Comparison of ENCODE assay signal across 8 mouse cellular contexts in the genomic region with DNA sequence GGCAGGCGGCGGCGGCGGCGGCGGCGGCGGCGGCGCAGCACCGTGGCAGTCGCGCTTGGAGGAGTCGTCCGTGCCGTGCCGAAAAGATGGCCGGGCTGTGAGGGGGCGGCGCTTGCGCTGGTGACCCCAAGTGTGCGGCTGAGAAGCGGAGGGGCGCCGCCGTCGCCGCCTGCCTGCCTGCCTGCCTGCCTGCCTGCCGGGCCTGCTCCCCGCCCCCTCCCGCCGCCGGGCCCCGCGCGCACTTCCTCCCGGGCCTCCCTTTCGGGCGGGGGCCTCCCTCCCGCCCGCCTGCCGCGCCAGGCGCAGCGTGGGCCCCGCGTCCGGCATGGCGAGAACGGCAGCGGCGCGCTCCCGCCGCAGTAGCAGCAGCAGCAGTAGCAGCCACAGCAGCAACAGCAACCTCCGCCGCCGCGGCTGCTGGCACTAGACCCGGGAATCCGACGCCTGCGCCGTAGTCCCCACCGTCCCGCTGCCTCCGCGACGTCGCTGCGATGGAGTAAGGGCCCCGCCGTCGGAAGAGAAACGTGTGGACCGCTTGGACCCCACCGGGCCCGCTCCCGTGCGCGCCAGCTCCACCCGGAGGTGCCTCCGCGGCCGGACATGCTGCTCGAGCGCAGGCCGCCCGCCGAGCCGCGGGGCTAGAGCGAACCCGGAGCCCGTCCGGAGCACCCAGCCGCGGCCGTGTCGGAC. TPM values are rescaled to one million over a fixed set of nuclear protein-coding genes. Genes with fewer than 3 reads are reported as not detected.
A peak's percentile ranks its signal among the peaks of the same experiment; 100 is the strongest.
DNase-seq lines count a peak whose midpoint lies in the region; ATAC-seq lines count a peak whose summit lies in the region.

No protein-coding gene starts in this region.

- 0 out of 2 replicates have a peak, but pooled peaks cover 2% of the 10 kb centered on the region for H3K9me3 ChIP-seq in intestine, embryonic 14.5 days (ENCODE audit: control insufficient read depth, low read length)
- H3K9me3 ChIP-seq in midbrain, embryonic 10.5 days (replicated peaks), result no peaks in the 10 kb centered on the region

- H3K4me1 ChIP-seq in intestine, embryonic 14.5 days (replicated peaks; ENCODE audit: control insufficient read depth, insufficient read depth, low read length), result peaks cover 25% of the 10 kb centered on the region
- H3K4me1 ChIP-seq in midbrain, embryonic 10.5 days, result peaks cover 43% of the 10 kb centered on the region

- peak overlapping the region; percentile 62 for H3K4me2 ChIP-seq in intestine, embryonic 14.5 days (ENCODE audit: low read length)

- whole genome bisulfite sequencing in intestine, embryonic 14.5 days, result under 1% methylated on average over 94 of the region's 100 CpGs
- WGBS in midbrain, embryonic 10.5 days, result under 1% methylated on average over 80 of the region's 100 CpGs

- H3K27ac ChIP-seq in intestine, embryonic 14.5 days (ENCODE audit: low read depth), result peak overlapping the region; percentile 99
- H3K27ac ChIP-seq in midbrain, embryonic 10.5 days (replicated peaks), result peak overlapping the region; percentile 97

- peak overlapping the region; percentile 99 for H3K4me3 ChIP-seq in intestine, embryonic 14.5 days (ENCODE audit: low read depth, low read length)
- peak overlapping the region; percentile 75 for H3K4me3 ChIP-seq in midbrain, embryonic 10.5 days

- peak; percentile 65 for DNase-seq in adipocyte (ENCODE audit: low spot score)
- peak; percentile 74 for DNase-seq in embryo, embryonic 10 days (ENCODE audit: low spot score)
- DNase-seq in gastrocnemius, postnatal 14 days, result peak; percentile 88
- peak; percentile 91 for DNase-seq in intestine, embryonic 14.5 days (ENCODE audit: low spot score)
- peak; percentile 82 to 89 for DNase-seq in left cerebral cortex, postnatal 36 days (ENCODE audit: low spot score in 2 of 2)
- peak; percentile 82 for DNase-seq in midbrain, embryonic 10.5 days (ENCODE audit: low spot score)
- DNase-seq in right cerebral cortex, postnatal 36 days (ENCODE audit: low spot score in 2 of 2), result peak; percentile 77 to 85
- peak; percentile 85 for DNase-seq in yolk sac, embryonic 10.5 days (ENCODE audit: low spot score)

- peak overlapping the region; percentile 98 for H3K9ac ChIP-seq in intestine, embryonic 14.5 days (ENCODE audit: low read length)

- H3K27me3 ChIP-seq in intestine, embryonic 14.5 days (replicated peaks; ENCODE audit: control insufficient read depth, insufficient read depth, low read length), result no peaks in the 10 kb centered on the region
- H3K27me3 ChIP-seq in midbrain, embryonic 10.5 days (ENCODE audit: low read depth, poor library complexity, severe bottlenecking), result no peaks in the 10 kb centered on the region

- no peaks in the 10 kb centered on the region for H3K36me3 ChIP-seq in intestine, embryonic 14.5 days (ENCODE audit: control insufficient read depth, insufficient read depth, low read length)
- H3K36me3 ChIP-seq in midbrain, embryonic 10.5 days, result peaks cover 6% of the 10 kb centered on the region; the same call in 1 of the 2 replicates

- intact Hi-C loops in gastrocnemius, postnatal 14 days (cut with DNase I; ENCODE audit: low total_unique reads), result no loop called here
- intact Hi-C loops in left cerebral cortex, postnatal 36 days (cut with DNase I), result loop anchor here (2.0 to 5.0 kb wide), 2 partner anchors 178 to 432 kb away; partner anchors contain the start of gene Ppp2r3a

- ATAC-seq in intestine, embryonic 14.5 days (replicated peaks; ENCODE audit: low FRiP score, low TSS enrichment, low read depth), result peak; percentile 80

RNA-seq across cellular contexts. Expression of gene Msl2, which starts 0.6 kb away (rescaled TPM):
- total RNA-seq in gastrocnemius, postnatal 14 days (2021), result 10 to 100 TPM; 21.0 to 21.9 TPM
- polyA plus RNA-seq in intestine, embryonic 14.5 days (2014; fragmentation: Nextera tagmentation; extraction: Ambion mirVana), result 5.8 and 7.0 TPM in 2 replicates
- total RNA-seq in left cerebral cortex, postnatal 36 days (2021), result 10 to 100 TPM; 61.5 to 63.2 TPM
- 3.8 and 3.9 TPM in 2 replicates for polyA plus RNA-seq in midbrain, embryonic 10.5 days (2016; fragmentation: Nextera tagmentation; extraction: Ambion mirVana)

RNA-seq across cellular contexts. Expression of gene Pccb, which starts 39.8 kb away (rescaled TPM):
- 10 to 100 TPM; 48.7 to 57.5 TPM for total RNA-seq in gastrocnemius, postnatal 14 days (2021)
- 24.7 and 26.4 TPM in 2 replicates for polyA plus RNA-seq in intestine, embryonic 14.5 days (2014; fragmentation: Nextera tagmentation; extraction: Ambion mirVana)
- total RNA-seq in left cerebral cortex, postnatal 36 days (2021), result 10 to 100 TPM; 37.6 to 44.2 TPM
- 14.2 and 15.7 TPM in 2 replicates for polyA plus RNA-seq in midbrain, embryonic 10.5 days (2016; fragmentation: Nextera tagmentation; extraction: Ambion mirVana)

Comparison
In these comparisons a context has a peak if more than half of its experiments do, and no peak if none do; other contexts are left out.
1. Peak in every context shown above with its lines: DNase-seq, ATAC-seq, H3K4me3 ChIP-seq and H3K27ac ChIP-seq.